Mouse (Mus musculus) gastrocnemius, adult 18-20 months (tissue): Measurements from ENCODE around the gene Rab39. TPM values are rescaled to one million over a fixed set of nuclear protein-coding genes. Genes with fewer than 3 reads are reported as not detected.

Source experiments
- total RNA-seq, 2 experiments: library from RNA; stranded (reverse); gene quantifications; 2 replicates each; pipeline ENCODE4 v1.2.3; 2021

Rab39 gene
- total RNA-seq, 2 experiments from 2014 or later = not detected

Other genes starting within 250 kb of the Rab39 start
- gene Atm, start 169.5 kb downstream of the Rab39 start, total RNA-seq = 1 to 10 TPM; 5.0 to 5.5 TPM
- 1 to 10 TPM; 4.7 to 5.1 TPM for gene Npat, start 169.2 kb downstream of the Rab39 start, total RNA-seq
- 100 to 1,000 TPM; 135 to 164 TPM for gene Acat1, start 95.8 kb downstream of the Rab39 start, total RNA-seq
- gene Cul5, start 36.2 kb downstream of the Rab39 start, total RNA-seq = 10 to 100 TPM; 76.7 to 77.9 TPM
- gene Slc35f2, start 65.3 kb upstream of the Rab39 start, total RNA-seq = not detected
- gene Sln, start 143.9 kb upstream of the Rab39 start, total RNA-seq = 1 to 10 TPM in 1 of 2 experiments, under 1 TPM in 1; 0.95 to 1.9 TPM